Mouse (Mus musculus): ENCODE data around the gene Snx10. TPM values are rescaled to one million over a fixed set of nuclear protein-coding genes. Genes with fewer than 3 reads are reported as not detected.
A peak's percentile ranks its signal among the peaks of the same experiment; 100 is the strongest.

Gene Snx10
- polyA plus RNA-seq, 1 experiment: 4.1 TPM

DNA sequence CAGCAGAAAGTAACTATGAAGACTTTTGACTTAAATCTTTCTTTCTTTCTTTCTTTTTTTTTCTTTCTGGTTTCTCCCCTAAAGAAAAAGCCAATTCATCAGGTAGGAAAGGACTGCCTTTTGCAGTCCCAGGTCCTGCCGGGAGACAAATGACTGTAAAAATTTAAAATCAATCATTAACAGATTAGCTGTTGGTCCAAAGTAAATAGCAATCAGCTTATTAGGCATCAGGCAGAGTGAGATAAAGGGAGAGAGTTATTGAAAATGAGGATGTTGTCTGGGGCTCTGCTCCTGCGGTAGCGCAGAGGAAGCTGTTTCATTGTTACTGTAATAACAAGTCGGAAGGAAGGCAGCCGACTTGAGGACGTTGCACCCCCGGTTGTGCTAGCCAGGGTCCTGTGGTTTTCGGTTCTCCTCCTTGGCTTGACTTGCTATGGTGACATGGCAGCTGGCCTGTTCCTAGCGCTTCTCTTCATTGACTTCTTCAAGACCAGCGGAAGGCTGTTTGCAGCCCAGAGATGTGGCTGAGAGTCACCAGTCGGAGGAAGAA, 112.4 kb downstream of the Snx10 start:
- H3K27ac ChIP-seq (ENCODE audit: insufficient read depth, low read depth, low read length): no peak overlapping the region
- no peaks in the 10 kb centered on the region for H3K27me3 ChIP-seq (replicated peaks; ENCODE audit: control insufficient read depth, insufficient read depth, low read length)
- TF ChIP-seq POLR2A (IDR thresholded peaks at IDR 0.05; ENCODE audit: low read depth, low read length) (no peak), CTCF (conservative IDR thresholded peaks at IDR 0.05; ENCODE audit: insufficient read depth, insufficient read length, low read depth, low read length) (no peak)
- H3K4me3 ChIP-seq (ENCODE audit: insufficient read depth, low read depth, low read length): no peak overlapping the region
- peak; percentile 36 for DNase-seq
- H3K4me1 ChIP-seq (ENCODE audit: control insufficient read depth, insufficient read depth, low read length): 0 out of 2 replicates have a peak, but pooled peaks cover 2% of the 10 kb centered on the region
- 56% methylated on average over 11 of the region's 11 CpGs for WGBS
- no peaks in the 10 kb centered on the region for H3K36me3 ChIP-seq (ENCODE audit: control insufficient read depth, insufficient read depth, low read length)

Other genes with a start within 250 kb of the Snx10 start
- 0.75 and 1.3 TPM in 2 replicates for gene Nfe2l3, start 91.2 kb upstream of the Snx10 start, polyA plus RNA-seq (2012; rRNA removed)
- 63.0 and 105 TPM in 2 replicates for gene Hnrnpa2b1, start 54.0 kb upstream of the Snx10 start, polyA plus RNA-seq (2012; rRNA removed)
- 5.7 and 11.0 TPM in 2 replicates for gene Cbx3, start 53.5 kb upstream of the Snx10 start, polyA plus RNA-seq (2012; rRNA removed)

All from kidney, adult 2 months (tissue).